Mouse (Mus musculus) stomach, postnatal 0 days (tissue): Measurements from ENCODE around the gene Rap1gap2.

ENCODE experiments used
- CTCF ChIP-seq: IDR thresholded peaks from 2 replicates; pipeline ENCODE4 v1.5.1; 2016; ENCODE audit warnings: antibody characterized with exemption, low read depth, mild to moderate bottlenecking, moderate library complexity
- EP300 ChIP-seq: optimal IDR thresholded peaks from 2 replicates; pipeline ENCODE3; 2016; ENCODE audit warnings: antibody characterized with exemption

GRCm38 (mm10) chr11:74415736-74416135 is 195.0 kb downstream of the Rap1gap2 start:
- TF ChIP-seq CTCF: no peak
- TF ChIP-seq EP300: no peak
